ENCODE assay signal across 15 mouse cellular contexts in genomic region chr2:165404951-165405350, GRCm38 (mm10). TPM values are rescaled to one million over a fixed set of nuclear protein-coding genes. Genes with fewer than 3 reads are reported as not detected.
DNase-seq lines count a peak whose midpoint lies in the region; ATAC-seq lines count a peak whose summit lies in the region.
"Had no signal": no experiment of that assay in that cellular context is flagged by ENCODE, and none has a peak within 500 bp of the region (broad histone marks: within the 10 kb centered on the region; RNA-seq: fewer than 3 reads in every experiment).

No protein-coding gene starts in this region.

- H3K4me1 ChIP-seq in liver, embryonic 16.5 days (ENCODE audit: control insufficient read depth, low read depth, low read length) = peaks cover 17% of the 10 kb centered on the region
- H3K4me1 ChIP-seq: hindbrain, embryonic 13.5 days had no signal

- no peak overlapping the region for H3K4me3 ChIP-seq in liver, embryonic 16.5 days (ENCODE audit: low read depth, low read length)
- H3K4me3 ChIP-seq: hindbrain, embryonic 13.5 days had no signal

- 18% methylated on average over 9 of the region's 9 CpGs for WGBS in liver, embryonic 16.5 days (ENCODE audit: insufficient replicate concordance)

- no peaks in the 10 kb centered on the region for H3K36me3 ChIP-seq in liver, embryonic 16.5 days (ENCODE audit: control insufficient read depth, insufficient read depth)
- H3K36me3 ChIP-seq: G1E; hindbrain, embryonic 13.5 days had no signal

- H3K9ac ChIP-seq in liver, embryonic 16.5 days (ENCODE audit: low read depth, low read length) = no peak overlapping the region
- H3K9ac ChIP-seq: hindbrain, embryonic 13.5 days had no signal

- intact Hi-C loops in heart, postnatal 36 days (cut with DNase I) = no loop called here

- H3K4me2 ChIP-seq in liver, embryonic 16.5 days (ENCODE audit: low read depth, low read length) = no peak overlapping the region
- H3K4me2 ChIP-seq: hindbrain, embryonic 13.5 days had no signal

- H3K9me3 ChIP-seq in liver, embryonic 16.5 days (replicated peaks; ENCODE audit: control insufficient read depth, low read length) = no peaks in the 10 kb centered on the region
- H3K9me3 ChIP-seq: G1E; hindbrain, embryonic 13.5 days had no signal

- peak; percentile 80 for ATAC-seq in granulocyte monocyte progenitor cell, adult 5-6 weeks (replicated peaks; ENCODE audit: poor library complexity, severe bottlenecking)
- peak; percentile 87 for ATAC-seq in liver, embryonic 16.5 days (ENCODE audit: low read depth)

- H3K27me3 ChIP-seq in liver, embryonic 16.5 days (ENCODE audit: control insufficient read depth, insufficient read depth, low read depth, low read length) = no peaks in the 10 kb centered on the region
- H3K27me3 ChIP-seq: hindbrain, embryonic 13.5 days had no signal

- peak overlapping the region; percentile 68 for H3K27ac ChIP-seq in liver, embryonic 16.5 days (ENCODE audit: low read length)
- H3K27ac ChIP-seq: hindbrain, embryonic 13.5 days had no signal

- peak; percentile 95 for DNase-seq in heart, adult 11 months
- no peak for DNase-seq in heart, postnatal 36 days
- DNase-seq in monocyte, adult 2 months (ENCODE audit: low read depth in 1 of 2, low spot score in 2 of 2) = peak; percentile 29 to 33
- DNase-seq in left cerebral cortex, adult 11 months (ENCODE audit: low spot score) = no peak
- DNase-seq in retina, postnatal 1 day = no peak
- DNase-seq in gastrocnemius, adult 18-20 months (ENCODE audit: low spot score) = no peak
- DNase-seq: gastrocnemius, postnatal 14 days; kidney, postnatal 10 days; layer of hippocampus, postnatal 36 days had no signal

RNA-seq across cellular contexts. Expression of gene Ocstamp, which starts 4.7 kb away (rescaled TPM):
- total RNA-seq in heart, postnatal 36 days (2021) = not detected
- not detected in 2 replicates for total RNA-seq in granulocyte monocyte progenitor cell, adult 5-6 weeks (2014; fragmentation: Nextera tagmentation)
- total RNA-seq in granulocyte monocyte progenitor cell, adult 5-6 weeks (2017) = not detected in 2 replicates
- polyA plus RNA-seq in liver, embryonic 16.5 days (2015; fragmentation: Nextera tagmentation; extraction: Ambion mirVana) = 3.4 and 3.9 TPM in 2 replicates
- under 1 TPM in 1 of 2 experiments, not detected in 1; 0.18 TPM for total RNA-seq in gastrocnemius, adult 18-20 months (2021)
- total RNA-seq: layer of hippocampus, postnatal 36 days; megakaryocyte-erythroid progenitor cell, adult 5-6 weeks had no signal
- polyA plus RNA-seq: G1E; neural tube, embryonic 11.5 days had no signal

RNA-seq across cellular contexts. Expression of gene Zfp334, which starts 16.9 kb away (rescaled TPM):
- total RNA-seq in heart, postnatal 36 days (2021) = 1 to 10 TPM; 2.1 to 2.2 TPM
- not detected in 2 replicates for total RNA-seq in granulocyte monocyte progenitor cell, adult 5-6 weeks (2014; fragmentation: Nextera tagmentation)
- total RNA-seq in granulocyte monocyte progenitor cell, adult 5-6 weeks (2017) = not detected in 2 replicates
- 0.96 and 0.97 TPM in 2 replicates for polyA plus RNA-seq in liver, embryonic 16.5 days (2015; fragmentation: Nextera tagmentation; extraction: Ambion mirVana)
- 1 to 10 TPM; 2.3 to 2.5 TPM for total RNA-seq in gastrocnemius, adult 18-20 months (2021)
- total RNA-seq: megakaryocyte-erythroid progenitor cell, adult 5-6 weeks had no signal
- polyA plus RNA-seq: G1E had no signal

RNA-seq across cellular contexts. Expression of gene Zfp663, which starts 36.4 kb away (rescaled TPM):
- not detected for total RNA-seq in heart, postnatal 36 days (2021)
- total RNA-seq in granulocyte monocyte progenitor cell, adult 5-6 weeks (2014; fragmentation: Nextera tagmentation) = not detected in 2 replicates
- total RNA-seq in granulocyte monocyte progenitor cell, adult 5-6 weeks (2017) = not detected in 2 replicates
- not detected in 2 replicates for polyA plus RNA-seq in liver, embryonic 16.5 days (2015; fragmentation: Nextera tagmentation; extraction: Ambion mirVana)
- total RNA-seq in gastrocnemius, adult 18-20 months (2021) = not detected
- total RNA-seq: megakaryocyte-erythroid progenitor cell, adult 5-6 weeks had no signal
- polyA plus RNA-seq: G1E had no signal

Comparison
In these comparisons a context has a peak if more than half of its experiments do, and no peak if none do; other contexts are left out.
1. DNase-seq: peak in heart, adult 11 months (single experiment) and monocyte, adult 2 months (2 of 2); none in heart, postnatal 36 days (0 of 2), left cerebral cortex, adult 11 months (single experiment), retina, postnatal 1 day (single experiment) and gastrocnemius, adult 18-20 months (single experiment).